Mouse (Mus musculus): Measurements from ENCODE around the gene Nbdy.

The Nbdy gene

GRCm38 (mm10) chrX:153723110-153723916 is at the start of gene Nbdy:
Nbdy (plus strand) TSS chrX:153723590.
- peak; percentile 14 to 18 for DNase-seq (ENCODE audit: low spot score in 2 of 2)

- DNase-seq (ENCODE audit: low spot score in 2 of 2) = peak in 1 of 2 experiments; percentile 3
Measured at GRCm38 (mm10) chrX:153695782-153696395, 27.5 kb upstream of the Nbdy start, which contains the start of gene Kctd12b. Kctd12b (minus strand) TSS chrX:153696391.

- no peak for DNase-seq (ENCODE audit: low spot score in 2 of 2)
Measured at GRCm38 (mm10) chrX:153700463-153700862, 22.9 kb upstream of the Nbdy start.

DNA sequence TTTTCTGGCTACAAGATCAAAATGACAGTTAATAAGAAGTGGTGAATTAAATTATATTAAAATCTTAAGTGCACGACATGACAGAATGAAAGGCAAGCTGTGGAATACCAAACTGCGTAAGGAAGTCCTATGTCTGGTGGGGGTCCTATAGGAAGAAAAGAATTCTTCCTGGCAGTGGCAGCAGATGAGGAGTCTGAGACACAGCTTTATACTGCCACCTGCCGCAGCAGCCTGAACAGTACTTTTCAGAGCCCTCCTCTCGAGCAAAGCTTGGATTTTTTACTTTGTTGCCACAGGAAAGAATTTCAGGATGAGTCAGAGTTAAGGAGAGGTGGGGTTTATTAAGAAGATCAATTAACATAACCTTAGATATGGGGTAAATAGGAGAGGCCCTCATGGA is 15.7 kb upstream of the Nbdy start:
- no peak for DNase-seq (ENCODE audit: low spot score in 2 of 2)

- no peak for DNase-seq (ENCODE audit: low spot score in 2 of 2)
Measured at GRCm38 (mm10) chrX:153716716-153717115, 6.7 kb upstream of the Nbdy start.

DNA sequence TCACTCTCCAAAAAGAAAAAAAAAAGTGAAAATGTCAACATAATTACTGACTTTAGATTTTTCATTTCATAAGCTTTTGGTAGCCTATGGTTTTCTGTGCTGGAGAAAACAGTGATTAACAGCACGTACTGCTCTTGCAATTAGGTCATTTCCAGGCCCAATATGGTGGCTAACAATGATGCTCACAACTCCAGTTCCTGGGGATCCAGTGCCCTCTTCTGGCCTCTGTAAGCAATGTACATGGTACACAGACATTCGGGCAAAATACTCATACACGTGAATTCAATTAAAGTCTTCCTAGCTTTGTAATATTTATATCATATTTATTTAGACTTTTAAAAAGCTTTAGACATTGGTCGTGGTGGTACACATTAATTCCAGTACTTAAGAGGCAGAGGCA is 3.8 kb upstream of the Nbdy start:
- DNase-seq (ENCODE audit: low spot score in 2 of 2) = no peak

DNA sequence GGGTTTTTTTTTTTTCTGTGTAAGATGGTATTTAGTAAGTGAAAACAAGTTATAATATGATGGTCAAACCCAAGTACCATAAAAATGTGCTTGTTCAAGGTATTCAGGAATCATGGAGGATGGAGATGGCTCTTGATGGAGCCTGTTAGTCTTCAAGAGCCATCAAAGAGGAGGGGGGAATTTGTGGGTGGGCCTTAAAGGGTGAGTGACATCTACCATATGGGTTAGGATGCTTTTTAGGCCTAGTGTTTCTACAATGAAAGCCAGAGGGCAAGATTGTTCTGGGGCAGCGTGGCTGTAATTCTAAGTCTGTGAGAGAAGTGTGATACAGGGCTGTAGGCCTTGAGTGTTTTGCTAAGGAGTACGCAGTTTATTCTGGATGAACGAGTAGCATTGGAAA is 1.0 kb downstream of the Nbdy start:
- no peak for DNase-seq (ENCODE audit: low spot score in 2 of 2)

- no peak for DNase-seq (ENCODE audit: low spot score in 2 of 2)
Measured at GRCm38 (mm10) chrX:153735697-153736096, 12.3 kb downstream of the Nbdy start.

DNA sequence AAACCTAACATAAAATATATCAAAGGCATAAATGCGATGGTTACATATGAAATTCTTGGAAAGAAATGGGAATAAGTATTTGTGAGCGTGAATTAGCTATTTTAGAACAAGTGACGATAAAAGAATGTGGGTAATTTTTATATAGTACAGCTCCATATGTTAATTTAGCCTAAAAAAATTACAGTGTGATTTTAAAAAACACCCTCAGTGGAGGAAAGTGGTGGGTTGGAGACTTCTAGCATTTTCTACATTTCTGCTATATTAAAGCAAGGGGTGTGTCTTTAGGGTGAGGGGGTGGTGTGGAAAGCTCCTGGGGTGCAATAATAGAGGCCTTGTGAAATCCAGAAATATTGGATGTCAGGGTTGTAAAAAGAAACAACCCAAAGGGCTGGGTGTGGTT is 19.1 kb downstream of the Nbdy start:
- DNase-seq (ENCODE audit: low spot score in 2 of 2) = no peak

DNA sequence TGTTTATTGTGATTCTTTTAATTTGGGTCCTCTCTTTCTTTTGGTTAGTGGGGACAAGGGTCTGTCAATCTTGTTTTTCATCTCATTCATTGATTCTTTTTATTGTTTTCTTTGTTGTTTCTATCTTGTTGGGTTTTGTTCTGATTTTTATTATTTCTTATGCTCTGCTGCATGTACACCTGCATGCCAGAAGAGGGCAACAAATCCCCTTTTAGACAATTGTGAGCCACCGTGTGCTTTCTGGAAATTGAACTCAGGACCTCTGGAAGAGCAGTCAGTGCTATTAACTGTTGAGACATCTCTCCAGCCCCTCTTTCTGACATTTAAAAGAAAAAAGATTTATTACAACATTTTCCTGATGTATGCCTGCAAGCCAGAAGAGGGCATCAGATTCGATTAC is 25.8 kb downstream of the Nbdy start:
- no peak for DNase-seq (ENCODE audit: low spot score in 2 of 2)

Data from thymus, postnatal 10 days (tissue).